Mouse (Mus musculus) heart, postnatal 10 days (tissue): ENCODE data around the gene Kcnn3. TPM values are rescaled to one million over a fixed set of nuclear protein-coding genes. Genes with fewer than 3 reads are reported as not detected.

Source experiments
- DNase-seq, 2 experiments: peaks; one replicate each; pipeline ENCODE4 v3.0.0; 2021
- intact Hi-C: fragments of 180-260 bp; cut with DNase I; formaldehyde crosslinking; loops from one replicate; pipeline ENCODE4 v1.15.1; 2025
- total RNA-seq, 2 experiments: library from RNA; stranded (reverse); gene quantifications; 2 replicates each; pipeline ENCODE4 v1.2.3; 2021

Gene Kcnn3
- total RNA-seq, 2 experiments from 2014 or later: 7.4 to 8.8 TPM

GRCm38 (mm10) chr3:89516321-89516720, 3.6 kb upstream of the Kcnn3 start:
- no peak for DNase-seq
- intact Hi-C loops: no loop called here

DNA sequence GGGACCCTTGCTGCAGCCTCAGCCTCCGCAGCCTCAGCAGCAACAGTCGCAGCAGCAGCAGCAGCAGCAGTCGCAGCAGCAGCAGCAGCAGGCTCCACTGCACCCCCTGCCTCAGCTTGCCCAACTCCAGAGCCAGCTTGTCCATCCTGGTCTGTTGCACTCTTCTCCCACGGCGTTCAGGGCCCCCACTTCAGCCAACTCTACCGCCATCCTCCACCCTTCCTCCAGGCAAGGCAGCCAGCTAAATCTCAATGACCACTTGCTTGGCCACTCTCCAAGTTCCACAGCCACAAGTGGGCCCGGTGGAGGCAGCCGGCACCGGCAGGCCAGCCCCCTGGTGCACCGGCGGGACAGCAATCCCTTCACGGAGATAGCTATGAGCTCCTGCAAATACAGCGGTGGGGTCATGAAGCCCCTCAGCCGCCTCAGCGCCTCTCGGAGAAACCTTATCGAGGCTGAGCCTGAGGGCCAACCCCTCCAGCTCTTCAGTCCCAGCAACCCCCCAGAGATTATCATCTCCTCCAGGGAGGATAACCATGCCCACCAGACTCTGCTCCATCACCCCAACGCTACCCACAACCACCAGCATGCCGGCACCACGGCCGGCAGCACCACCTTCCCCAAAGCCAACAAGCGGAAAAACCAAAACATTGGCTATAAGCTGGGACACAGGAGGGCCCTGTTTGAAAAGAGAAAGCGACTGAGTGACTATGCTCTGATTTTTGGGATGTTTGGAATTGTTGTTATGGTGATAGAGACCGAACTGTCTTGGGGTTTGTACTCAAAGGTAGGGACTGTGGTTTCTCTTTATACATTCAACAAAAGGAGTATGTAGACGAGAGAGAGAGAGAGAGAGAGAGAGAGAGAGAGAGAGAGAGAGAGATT, 896 bp downstream of the Kcnn3 start:
- intact Hi-C loops: no loop called here

GRCm38 (mm10) chr3:89521503-89521854, 1.5 kb downstream of the Kcnn3 start:
- DNase-seq: no peak
- intact Hi-C loops: no loop called here

More for the DNA sequence above, 896 bp downstream of the Kcnn3 start:
- DNase-seq: peak; percentile 59 to 71

- intact Hi-C loops: no loop called here
- peak; percentile 43 to 46 for DNase-seq
Measured at GRCm38 (mm10) chr3:89522450-89523128, 2.6 kb downstream of the Kcnn3 start.

DNA sequence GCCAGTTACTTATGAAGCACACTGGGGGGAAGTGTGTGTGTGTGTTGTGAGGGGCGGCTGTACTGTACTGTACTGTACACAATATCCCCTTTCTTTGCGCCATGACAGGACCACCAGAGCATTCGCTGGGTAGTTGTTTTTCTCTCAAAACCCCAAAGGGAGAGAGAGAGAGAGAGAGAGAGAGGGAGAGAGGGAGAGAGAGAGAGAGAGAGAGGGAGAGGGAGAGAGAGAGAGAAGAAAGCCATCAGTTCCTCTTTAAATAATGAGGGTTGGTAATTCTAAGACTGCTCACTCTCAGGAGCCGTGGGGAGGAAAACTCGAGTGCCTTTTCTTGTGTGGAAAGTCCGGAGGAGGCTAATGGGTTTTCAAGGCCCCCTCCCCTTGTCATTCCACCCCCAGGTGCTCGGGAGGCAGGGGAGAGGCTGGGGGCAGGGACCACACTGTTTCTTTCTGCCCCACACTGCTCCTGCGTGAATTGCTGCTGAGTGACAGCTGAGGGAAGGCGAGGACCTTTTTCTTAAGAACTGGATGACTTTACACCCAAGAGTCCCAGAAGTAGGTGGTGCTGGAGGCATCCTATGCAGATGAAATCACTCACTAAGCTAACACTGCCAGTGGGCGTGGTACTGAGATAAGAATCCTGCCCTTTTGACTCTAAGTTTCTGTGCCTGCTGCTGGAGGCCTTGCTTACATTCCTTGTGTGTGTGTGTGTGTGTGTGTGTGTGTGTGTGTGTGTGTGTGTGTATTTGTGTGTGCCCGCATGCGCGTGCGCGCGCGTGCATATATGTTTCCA, 6.5 kb downstream of the Kcnn3 start:
- intact Hi-C loops: no loop called here
- no peak for DNase-seq

GRCm38 (mm10) chr3:89529796-89530195, 9.8 kb downstream of the Kcnn3 start:
- DNase-seq: no peak
- intact Hi-C loops: no loop called here

DNA sequence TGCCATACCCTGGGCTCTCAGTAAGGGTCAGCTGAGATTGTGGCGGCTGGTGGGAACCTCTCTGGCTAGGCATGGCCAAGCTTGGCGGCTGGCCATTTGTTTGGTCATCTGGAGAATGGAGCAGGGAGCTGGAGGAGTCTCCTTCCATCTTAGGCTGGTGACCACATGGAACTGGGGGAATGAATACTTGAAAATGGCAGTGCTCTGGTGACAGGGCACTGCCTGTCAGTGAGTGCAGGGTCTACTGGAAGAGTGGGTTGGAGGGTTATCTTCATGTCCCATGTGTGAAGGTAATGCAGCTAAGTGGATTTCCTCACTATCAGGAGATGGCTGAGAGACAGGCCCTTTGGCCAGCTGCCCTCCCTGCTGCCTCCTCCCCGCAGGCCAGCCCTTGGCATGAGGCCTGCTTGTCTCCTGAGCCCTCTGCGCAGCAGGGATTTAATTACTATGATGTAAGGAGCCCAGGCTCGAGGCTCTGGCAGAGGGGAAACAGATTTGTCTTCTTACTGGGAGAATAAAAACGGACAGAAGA, 14.7 kb downstream of the Kcnn3 start:
- DNase-seq: peak; percentile 58 to 72
- intact Hi-C loops: no loop called here

- DNase-seq: no peak
- intact Hi-C loops: no loop called here
Measured at GRCm38 (mm10) chr3:89535147-89535546, 15.2 kb downstream of the Kcnn3 start.

DNA sequence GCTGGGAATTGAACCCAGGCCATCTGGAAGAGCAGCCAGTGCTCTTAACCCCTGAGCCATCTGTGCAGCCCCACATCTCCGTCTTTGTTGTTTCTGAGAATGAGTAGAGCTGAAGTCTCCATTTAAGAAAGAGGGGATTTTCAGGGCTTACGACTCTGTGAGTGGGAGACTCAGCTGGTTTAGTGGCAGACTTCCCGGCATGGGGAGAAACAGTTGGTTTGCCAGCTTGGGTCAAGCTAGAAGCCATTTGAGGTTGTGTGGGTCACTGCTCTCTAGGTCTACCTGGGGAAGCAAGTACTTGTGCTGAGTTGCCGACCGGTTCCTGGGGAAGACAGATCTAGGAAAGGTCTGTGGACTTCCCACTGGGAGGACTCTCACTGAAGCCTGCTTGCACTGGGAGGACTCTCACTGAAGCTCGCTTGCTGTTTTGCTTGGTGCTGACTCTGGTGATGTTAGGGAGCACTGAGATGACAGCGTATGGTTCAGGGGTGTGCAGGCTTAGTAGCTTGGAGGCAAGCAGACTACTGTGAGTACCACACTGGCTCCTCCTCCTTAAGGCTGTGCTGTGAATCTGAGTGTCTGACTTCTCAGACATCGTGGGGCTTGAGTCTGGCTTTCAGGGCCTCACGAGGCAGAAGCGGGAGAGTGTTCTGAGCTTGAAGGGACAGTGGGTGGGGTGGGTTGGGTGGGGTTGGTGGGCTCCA, 19.2 kb downstream of the Kcnn3 start:
- intact Hi-C loops: no loop called here
- DNase-seq: no peak

GRCm38 (mm10) chr3:89539740-89540370, 19.9 kb downstream of the Kcnn3 start:
- DNase-seq: no peak
- intact Hi-C loops: no loop called here

GRCm38 (mm10) chr3:89540371-89540743, 20.4 kb downstream of the Kcnn3 start:
- no peak for DNase-seq
- intact Hi-C loops: no loop called here

DNA sequence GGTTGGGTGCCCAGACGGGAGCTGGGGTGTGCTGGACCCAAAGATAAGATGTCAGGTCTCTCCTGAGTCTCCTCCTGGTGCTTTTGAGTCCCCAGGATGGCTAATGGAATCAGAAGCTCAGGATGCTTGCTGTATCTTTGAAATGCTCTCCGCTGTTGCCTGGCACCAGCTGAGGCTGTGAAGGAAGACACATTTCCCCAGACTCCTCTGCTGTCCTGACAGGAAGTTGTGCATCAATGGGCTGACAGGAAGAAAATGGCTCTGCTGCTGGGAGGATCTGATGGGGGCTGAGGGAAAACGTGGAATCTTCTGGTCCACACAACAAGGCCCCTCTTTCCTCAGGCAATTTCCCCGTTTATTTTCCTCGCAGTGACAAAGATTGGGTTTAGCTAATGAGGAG, 27.0 kb downstream of the Kcnn3 start:
- intact Hi-C loops: no loop called here
- DNase-seq: no peak

DNA sequence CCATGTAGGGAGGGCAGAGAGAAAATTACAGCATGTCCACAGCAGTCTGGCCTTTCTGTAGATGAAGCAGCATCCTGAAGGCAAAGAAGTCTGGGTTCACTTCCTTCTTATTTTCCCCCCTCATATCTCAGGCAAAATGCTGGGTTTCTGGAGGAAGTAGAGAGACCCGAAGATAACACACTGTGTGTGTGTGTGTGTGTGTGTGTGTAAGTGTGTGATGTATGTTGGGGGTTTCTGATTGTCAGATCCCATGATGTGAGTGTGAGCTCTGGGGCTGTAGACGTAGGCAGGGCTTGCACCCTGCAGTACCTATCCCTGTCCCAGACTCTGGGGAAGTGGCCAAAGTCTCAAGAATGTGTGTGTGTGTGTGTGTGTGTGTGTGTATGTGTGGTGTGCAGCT, 28.8 kb downstream of the Kcnn3 start:
- no peak for DNase-seq
- intact Hi-C loops: no loop called here

DNA sequence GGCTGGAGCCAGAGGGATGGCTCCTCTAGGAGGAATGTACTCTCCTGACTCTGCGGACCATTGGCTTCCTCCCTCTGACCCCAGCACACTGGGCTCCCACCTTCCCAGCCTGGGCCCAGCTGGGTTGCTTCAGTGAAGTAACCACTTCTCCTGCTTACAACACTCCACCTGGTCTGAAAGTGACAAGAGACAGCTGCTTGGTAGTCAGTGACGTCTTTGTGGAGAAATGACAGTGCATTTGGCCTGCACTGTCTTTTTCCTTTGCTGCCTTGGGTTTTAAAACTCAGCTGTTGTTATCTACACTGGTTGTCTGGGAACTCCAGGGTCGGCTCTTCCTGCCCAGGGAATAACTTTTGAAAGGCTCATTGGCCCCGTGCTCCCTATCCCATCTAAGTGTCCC, 29.5 kb downstream of the Kcnn3 start:
- intact Hi-C loops: no loop called here
- DNase-seq: peak; percentile 40 to 62

- intact Hi-C loops: no loop called here
- no peak for DNase-seq
Measured at GRCm38 (mm10) chr3:89551880-89552279, 31.9 kb downstream of the Kcnn3 start.

DNA sequence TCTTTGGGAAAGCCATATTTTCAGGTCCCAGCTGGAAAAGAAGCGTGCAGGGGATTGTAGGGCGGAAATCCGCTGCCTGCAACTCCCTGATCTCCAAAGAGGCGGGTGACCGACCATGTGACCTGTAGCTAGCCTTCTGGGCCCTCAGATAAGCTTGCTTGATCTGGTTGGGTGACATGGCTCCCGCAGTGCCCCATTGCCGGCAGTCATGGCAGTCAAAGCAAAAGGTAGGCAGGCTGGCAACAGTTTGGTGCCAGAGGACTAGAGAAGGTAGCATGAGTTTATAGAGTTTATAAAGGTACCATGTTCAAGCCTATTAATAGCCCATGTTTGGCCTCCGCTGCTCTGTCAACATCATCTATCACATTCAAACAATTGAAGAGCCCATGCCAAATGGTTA, 33.5 kb downstream of the Kcnn3 start:
- no peak for DNase-seq
- intact Hi-C loops: no loop called here

GRCm38 (mm10) chr3:89553946-89554345, 34.0 kb downstream of the Kcnn3 start:
- no peak for DNase-seq

GRCm38 (mm10) chr3:89554587-89554986, 34.6 kb downstream of the Kcnn3 start:
- intact Hi-C loops: no loop called here
- DNase-seq: no peak

More at GRCm38 (mm10) chr3:89553946-89554345, 34.0 kb downstream of the Kcnn3 start:
- intact Hi-C loops: no loop called here

DNA sequence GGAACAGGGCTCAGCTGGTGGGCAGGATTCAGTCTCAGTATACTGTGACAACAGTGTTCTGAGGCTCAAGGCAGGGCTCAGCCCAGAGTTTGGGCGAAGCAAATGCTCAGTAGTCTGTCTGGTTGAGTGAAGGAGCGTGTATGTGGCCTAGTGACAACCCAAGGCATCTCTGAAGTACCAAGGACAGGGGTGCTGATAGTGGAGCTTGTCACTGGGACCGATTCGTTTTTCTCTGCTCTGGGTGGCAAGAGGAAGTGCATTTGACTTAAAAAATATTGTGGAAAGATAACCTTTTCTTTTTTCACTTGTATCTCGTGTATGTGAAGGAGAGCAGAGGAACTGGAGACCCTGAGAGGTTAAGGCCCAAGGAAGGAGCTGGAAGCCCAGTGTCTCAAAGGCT, 37.8 kb downstream of the Kcnn3 start:
- intact Hi-C loops: no loop called here
- no peak for DNase-seq
